Mouse (Mus musculus) R1 (cell line): ENCODE results near the gene Tspan11.

Experiments used
- DNase-seq: peaks from one replicate; pipeline ENCODE4 v3.0.0-alpha.2; 2018; ENCODE audit warnings: low read depth, low spot score

The Tspan11 gene

DNA sequence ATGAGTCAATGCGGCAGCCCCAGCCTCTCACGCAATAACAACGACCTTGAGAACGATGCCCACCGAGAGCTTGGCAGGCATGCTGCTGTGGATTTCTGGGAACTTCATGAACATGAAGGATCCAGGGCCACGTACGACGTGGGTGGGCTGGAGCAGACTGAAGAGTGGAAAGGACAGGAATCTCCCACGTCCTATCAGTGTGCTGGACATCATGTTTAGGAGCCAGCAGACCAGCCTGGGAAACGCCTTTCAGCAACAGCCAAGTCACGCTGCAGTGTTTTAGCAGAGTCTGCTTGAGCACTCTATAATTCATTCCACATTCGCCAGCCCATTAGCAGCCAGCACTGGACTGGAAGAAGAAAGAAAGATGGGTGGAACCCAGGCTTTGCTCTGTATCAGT is 10.4 kb upstream of the Tspan11 start:
- DNase-seq, result no peak

DNA sequence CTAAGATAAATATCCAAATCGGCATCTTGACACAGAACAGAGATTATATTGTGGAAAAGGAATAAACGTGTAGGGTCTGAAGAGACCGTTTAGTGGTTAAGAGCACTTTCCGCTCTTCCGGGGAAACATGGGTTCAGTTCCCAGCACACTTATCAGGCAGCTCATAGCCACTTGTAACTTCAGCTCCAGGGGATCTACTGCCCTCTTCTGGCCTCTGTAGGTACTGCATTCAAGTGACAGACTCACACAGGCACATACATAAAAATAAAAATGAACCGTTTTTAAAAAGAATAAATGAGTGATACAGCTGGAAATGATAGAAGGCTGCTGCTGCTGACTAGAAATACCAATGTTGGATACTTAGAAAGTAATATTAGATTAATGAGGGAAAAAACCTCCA is 7.9 kb upstream of the Tspan11 start:
- peak; percentile 56 for DNase-seq

DNA sequence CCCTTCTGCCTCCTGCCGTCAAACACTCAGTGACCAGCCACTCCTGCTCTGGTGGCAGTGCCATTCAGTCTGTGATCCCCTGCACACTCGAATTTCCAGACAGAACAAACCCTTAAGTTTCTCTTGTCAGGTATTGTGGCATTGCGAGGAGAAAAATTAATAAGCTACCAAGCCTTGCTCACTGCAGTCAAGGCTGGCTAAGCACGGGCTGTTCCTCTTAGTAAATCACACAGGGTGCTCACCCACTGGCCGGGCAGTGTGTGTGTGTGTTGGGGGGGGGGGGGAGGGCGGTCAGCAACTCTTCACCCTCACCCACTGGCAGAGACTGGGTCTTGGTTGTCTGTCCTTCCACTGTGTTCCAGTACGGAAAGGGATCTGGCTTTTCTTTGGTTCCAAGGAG is 473 bp upstream of the Tspan11 start:
- no peak for DNase-seq

DNA sequence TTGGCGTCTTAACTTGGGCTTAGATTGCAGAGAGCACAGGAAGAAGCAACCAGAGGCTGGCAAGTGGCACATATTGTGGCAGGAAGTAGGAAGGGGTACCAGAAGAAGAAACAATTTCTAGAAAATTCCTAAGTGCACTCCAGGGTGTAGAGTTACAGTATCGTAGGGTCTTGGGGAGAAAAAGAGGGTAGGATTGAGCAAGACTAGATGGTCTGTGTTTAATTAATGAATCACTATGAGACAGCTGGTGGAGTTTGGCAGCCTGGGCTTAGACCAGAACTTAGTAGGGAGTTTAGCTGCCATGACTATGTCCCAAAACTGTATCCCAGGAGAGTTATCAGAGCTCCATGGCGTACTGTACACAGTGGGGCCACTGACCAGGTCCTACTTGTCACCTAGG is 1.2 kb downstream of the Tspan11 start:
- no peak for DNase-seq

DNA sequence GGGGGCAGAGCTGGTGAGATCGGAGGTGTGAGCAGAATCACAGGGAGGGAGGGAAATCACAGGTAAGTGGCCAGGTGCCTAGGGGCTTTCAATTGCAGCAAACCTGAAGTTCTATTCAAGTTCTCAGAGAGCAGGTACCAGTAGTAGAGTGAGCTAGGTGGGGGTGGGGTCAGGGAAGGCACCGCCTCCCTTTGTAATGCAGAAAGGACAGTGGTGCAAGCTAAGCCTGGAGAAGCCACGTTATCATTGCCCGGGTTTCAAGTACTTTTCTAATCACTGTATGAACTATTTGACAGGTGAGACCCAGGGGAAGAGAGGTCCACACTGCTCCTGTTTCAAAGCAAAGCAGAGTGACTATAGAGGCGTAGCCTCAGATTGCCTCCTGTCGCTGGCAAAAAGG is 6.2 kb downstream of the Tspan11 start:
- peak; percentile 31 for DNase-seq

DNA sequence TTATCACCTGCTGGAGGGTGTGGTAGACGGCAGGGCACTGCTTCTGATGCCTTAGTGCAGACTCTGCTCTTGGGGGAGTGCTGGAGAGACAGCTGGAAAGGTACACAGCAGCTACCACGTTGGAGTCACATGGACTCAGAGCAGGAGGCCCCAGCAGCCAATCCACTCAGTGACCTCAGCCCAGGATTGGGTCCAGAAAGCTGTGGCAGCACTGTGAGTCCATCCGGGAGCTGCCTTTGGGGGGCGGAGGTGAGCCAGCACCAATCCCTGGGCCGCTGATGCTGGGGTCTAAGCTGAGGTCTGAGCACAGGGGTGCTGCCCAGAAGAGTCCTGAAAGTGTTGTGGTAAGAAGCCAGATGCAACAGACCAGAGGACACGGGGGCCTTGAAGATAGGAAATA is 7.6 kb downstream of the Tspan11 start:
- no peak for DNase-seq

DNA sequence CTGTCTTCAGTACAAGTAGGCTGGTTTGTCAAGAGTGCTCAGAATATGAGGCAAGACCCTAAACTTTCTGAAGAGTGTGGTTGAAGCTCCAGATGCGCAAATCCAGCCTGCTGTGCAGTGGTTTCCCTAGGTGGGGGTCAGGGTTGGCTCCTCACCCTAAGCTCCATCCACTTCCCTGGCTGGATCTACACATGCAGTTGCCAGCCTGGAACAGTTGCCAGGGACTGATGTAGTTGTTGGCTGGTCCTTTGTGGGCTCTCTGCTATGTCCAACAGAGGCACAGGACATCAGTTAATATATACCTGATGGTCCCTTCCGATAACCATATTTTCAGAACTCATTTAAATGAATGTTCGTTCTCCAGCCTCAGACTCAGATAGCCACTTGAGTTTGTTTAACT is 9.0 kb downstream of the Tspan11 start:
- DNase-seq, result no peak

DNA sequence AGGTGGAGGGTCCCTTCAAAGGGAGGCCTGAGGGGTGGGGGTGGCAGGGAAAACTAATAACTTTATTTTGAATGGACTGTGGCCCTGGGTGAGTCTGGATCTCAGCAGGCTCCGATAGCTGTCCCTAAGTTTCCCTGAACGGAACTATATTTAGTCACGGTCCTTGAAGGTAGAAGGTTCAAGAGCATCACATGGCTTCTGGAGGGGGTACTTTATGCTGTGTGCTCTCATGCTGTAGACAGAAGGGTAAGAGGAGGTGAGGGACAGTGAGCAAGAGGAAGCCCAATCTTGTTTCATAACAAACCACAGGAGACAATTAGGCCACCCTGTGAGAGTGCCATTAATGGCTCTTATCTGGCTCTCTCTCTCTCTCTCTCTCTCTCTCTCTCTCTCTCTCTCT is 10.0 kb downstream of the Tspan11 start:
- DNase-seq, result no peak

DNA sequence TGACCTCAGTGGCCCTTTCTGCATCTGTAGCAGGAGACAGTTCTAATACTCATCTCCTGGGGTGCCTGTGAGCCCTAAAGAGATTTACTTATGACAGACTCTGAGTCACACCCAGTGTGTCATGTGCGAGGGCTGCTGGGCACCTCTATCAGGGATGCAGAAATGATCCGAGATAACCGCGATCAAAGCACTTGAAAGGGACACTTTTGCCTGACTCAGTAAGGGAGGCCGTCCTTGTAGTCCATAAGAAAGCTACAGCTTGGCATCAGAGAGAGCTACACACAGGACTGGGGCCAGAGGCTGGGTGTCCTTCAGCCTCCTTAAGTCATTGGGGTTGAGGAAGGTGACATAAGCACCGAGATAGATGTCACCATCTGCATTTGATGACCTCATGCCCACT is 12.7 kb downstream of the Tspan11 start:
- DNase-seq, result no peak

DNA sequence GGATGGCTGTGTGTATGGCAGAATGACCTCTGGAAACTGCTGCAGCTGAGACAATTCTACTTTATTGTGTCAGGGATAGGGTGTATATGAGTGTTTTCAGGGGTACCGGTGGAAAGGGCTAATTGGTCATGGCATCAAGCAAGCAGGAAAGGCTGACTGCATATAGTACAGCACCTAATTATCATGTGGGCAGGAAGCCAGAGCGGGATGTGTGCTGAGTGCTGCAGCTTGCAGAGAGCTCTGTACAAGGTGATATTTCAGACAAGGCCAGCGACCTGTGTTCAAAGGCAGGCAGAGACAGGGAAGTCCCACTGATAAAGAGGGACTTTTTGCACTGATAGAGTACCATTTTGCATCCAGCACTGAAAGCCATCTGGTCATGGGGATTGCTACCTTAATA is 13.9 kb downstream of the Tspan11 start:
- no peak for DNase-seq

DNA sequence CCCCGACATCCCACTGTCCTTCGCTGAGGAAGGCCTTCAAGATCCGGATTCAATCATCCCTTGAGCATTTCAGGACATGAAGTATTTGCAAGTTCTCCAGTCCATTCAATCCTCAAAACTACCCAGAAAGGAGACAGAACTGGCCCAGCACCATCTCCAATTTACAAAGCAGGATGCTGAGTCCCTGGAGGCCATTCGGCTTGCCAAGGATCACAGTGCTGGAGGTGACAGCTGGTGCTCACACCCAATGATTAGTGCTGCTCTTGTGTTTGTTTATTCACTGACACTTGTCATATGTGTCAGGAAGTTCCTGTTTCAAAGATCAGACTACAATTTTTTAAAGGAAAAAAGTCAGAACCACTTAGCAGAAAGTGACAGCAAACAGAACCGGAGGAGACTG is 14.3 kb downstream of the Tspan11 start:
- DNase-seq, result no peak

DNA sequence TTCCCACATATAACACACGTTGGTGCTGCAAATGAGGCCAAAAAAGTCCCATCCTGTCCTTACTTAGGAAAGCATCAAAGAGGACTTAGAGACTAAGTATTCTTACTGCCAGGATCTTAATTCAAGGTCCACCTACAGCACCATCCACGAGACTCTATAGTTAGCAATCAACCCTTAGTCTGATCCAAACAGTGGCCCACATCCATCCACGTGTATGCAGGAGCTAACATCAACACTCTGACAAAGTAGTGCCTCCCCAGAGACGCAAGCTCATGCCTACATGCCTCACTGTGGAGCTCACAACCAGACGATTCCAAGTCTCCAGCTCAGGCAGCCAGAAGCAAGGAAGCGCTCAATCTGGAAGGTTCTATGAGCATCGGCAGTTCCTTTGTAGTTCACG is 15.2 kb downstream of the Tspan11 start:
- no peak for DNase-seq

DNA sequence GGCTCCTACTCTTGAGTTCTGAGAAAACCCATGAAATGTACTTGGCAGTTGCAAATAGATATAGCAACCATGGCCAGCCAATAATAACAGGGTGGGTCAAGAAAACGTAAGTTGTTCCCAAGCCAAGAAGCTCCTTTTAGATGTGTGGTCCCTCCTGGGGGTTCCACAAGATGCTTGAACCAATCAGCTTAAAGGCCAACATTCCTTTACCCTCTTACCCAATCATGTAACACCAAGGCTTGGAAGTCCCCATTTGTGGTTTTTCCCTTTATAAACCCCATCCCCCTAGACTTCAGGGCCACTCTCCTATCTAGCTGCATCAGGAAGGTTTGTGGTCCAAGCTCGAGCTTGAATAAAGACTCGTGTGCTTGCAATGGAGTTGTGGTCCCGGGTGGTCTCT is 23.2 kb downstream of the Tspan11 start:
- DNase-seq, result no peak

DNA sequence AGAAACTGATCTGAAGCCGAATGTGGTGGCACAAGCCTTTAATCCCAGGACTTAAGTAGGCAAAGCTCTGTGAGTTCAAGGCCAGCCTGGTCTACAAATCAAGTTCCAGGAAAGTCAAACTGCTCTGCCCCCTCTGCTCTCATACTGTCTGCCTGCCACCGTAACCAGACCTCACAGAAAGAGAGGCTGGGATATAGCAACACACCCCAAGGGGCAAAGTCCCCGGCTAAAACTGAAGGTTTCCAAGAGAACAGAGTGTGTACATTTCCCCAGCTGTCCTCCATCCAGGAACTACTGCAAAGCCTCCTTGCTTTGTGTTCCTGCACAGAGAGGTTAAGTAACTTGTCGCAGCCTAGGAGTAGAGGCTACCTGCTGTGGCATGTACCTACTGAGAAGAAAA is 24.3 kb downstream of the Tspan11 start:
- DNase-seq, result no peak

DNA sequence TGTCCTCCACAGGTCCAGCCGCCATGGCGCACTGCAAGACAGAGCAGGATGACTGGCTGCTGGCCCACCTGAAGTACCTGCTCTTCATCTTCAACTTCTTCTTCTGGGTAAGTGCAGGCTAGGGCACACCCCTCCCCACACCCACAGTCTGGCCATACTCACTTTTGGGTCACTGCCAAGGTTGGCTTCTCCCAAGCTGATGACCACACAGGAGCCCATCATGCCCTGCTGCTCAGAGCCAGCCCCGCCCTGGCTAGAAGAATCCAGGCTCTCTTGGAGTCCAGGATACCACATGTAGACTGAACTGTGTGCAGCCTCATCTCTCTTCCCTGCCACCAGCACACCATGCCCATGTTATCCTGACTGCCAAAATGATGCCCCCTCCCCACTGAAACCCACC is 25.5 kb downstream of the Tspan11 start:
- DNase-seq, result no peak

DNA sequence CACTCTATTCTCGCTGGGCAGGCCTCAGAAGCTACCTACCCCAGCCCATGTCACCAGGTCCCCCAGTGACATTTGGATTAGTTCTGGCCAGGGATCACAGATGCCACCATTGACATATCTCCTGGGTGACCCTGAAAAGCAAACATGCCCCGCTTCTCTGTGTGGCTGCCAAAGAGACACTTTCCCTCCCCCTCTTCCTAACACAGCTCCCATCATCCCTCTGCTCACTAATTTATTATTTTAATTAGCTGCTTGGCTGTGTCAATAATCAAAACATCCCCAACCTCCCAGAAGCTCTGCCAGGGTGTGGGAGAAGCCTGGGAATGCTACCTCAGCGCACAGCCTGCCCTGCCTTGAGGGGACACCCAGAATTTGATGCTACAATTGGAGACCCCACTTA is 29.6 kb downstream of the Tspan11 start:
- no peak for DNase-seq

DNA sequence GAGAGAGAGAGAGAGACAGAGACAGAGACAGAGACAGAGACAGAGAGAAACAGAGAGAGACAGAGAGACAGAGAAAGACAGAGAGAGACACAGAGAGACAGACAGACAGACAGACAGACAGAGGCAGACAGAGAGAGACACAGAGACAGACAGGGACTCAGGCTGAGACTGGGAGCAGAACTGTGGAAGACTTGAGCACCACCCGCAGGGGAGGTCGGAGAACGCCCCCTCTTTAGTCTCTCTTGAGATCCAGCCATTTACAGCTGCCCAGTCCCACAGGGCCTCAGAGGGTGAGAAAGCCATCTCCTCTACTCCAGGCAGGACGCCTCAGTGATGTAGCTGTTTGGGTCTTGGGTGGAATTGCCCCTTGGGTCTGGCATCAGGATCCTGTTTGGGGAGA is 30.3 kb downstream of the Tspan11 start:
- no peak for DNase-seq

DNA sequence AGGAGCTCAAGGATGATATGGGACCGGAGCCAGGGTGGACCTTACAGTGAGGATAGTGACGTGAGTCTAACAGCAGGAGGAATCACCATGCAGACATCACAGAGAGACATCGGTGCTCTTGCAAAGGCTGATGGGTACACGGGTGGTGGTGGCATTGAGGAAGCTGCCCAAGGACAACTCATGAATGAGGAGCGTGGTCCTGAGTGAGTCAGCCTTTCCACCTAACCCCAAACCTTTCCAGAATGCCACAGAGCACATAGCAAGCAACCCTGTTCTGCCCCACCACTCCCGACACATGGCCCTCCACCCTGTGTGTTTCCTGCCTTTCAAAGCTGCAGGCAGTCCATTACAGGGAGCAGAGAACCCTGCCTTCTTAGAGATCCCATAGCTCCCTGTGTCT is 32.1 kb downstream of the Tspan11 start:
- DNase-seq, result no peak

DNA sequence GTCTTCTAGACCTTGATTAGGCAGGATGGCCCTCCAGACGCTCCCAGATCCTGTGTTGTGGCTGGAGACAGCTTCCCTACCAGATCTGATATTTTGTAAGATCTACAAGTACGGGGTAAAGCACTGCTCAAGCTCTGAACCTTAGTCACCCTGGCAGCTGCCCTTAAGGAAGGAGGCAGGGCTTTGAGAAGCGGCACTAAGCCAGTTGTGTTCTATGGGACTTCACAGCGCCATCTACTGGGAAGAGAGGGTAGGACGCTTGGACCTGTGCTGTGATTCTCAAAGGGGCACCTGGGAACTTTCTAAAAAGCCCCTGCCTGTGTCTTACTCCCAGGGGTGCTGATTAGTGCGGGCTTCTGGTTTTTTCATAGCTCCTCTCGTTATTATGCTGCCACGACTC is 33.3 kb downstream of the Tspan11 start:
- peak; percentile 71 for DNase-seq

DNA sequence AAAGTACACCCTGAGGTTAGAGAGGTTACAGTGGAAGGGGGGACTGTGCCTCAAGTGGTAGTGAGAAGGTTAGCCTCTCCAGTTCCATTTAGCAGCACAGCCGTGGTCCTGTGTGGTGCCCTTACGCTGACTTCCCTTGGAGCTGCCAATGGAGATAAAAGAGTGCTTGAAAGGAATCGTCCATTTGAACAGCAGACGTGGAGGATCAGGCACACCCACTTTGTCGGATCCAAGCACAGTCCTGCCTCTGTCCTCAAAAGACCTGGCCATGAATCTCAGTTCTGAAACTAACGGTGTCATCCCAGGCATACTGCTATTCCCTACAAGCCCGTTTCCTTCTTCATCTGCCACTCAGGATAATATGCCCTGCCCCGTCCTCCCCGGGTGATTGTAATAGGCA is 34.6 kb downstream of the Tspan11 start:
- no peak for DNase-seq

DNA sequence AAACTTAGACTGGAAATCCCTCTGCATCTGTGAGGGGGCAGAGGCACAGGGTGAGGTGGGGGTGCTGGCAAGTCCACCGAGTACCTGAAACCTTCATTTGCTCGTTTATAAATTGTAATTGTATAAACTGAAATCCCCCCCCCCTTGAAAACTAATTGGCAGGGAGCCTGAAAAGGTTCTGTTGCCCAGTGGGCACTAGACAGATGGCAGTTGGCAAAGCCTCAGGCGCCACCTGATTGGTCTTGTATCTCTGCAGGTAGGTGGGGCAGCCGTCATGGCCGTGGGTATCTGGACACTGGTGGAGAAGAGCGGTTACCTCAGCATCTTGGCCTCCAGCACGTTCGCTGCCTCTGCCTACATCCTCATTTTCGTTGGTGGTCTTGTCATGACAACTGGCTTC is 35.9 kb downstream of the Tspan11 start:
- no peak for DNase-seq

DNA sequence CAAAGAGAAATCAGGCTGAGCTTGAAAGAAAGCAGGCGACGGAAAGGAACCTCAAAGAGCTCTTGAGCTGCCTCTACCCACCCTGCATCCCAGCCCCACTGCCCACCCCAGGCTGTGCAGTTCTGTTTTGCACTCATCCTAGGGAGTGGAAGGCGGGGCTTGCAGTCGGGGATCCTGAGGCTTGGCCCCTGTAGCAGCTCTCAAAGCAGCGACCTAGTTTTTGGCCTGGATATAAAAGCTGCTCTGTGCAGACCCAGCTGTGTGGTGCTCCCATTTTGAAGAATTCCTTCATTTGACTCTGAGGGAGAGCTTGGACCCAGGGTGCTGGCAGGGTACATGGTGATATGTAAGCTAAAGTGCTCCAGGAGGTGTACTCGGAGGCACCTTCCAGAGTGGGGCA is 37.4 kb downstream of the Tspan11 start:
- DNase-seq, result no peak

DNA sequence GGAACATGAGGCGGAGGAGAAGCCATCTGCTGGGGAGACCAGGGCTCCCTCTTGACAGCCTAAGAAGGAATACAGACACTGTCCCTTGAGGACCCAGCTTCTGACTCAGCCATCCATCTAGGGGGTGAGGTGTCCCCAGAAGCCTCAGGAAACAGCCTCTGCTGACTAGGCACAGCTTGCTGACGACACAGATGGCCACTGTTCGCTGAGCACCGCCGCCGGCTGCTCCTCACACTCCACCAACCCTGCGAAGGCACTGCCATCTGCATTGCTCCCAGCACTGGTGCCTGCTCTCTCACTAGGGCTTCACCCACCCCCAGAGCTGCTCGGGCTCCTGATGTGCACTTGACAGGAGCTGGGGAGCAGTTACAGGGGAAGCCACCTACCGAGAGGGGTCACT is 38.5 kb downstream of the Tspan11 start:
- no peak for DNase-seq

DNA sequence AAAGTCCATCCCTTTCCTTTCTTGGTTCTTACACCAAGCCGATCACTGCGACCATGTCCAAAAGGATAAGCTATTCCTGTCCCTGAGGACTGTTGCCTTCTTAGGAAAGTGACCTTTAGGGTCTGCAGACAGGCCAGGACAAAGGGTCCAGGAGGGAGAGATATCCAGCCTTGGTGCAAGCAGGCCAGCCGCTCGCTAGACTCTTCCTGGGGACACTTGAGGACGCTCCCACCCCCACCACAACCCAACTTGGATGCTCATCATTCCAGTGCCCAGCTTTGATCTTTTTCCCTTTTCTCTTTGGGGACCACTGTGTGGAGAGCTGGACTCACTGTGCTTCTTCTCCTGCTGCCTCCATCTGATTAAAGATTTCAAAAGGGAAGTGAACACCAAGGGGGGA is 41.3 kb downstream of the Tspan11 start:
- DNase-seq, result no peak

DNA sequence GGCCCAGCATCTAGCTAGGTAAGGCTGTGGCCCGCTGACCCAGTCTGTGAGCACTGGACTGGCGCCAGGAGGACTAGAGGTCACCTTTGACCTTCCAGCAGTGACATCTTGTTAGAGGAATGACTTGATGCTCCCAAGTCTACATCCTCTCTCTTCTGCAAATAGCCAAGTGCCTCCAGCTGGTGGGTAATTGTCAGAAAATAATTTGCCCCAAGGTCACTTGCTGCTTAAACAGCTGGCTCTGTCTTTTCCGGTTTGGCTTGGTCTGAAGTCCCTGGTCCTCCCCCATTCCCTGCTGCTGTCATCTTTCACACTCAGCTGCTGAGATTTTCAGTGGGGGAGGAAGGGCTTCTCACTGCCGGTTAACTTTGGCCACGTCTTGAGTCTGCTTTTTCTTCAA is 45.3 kb downstream of the Tspan11 start:
- DNase-seq, result no peak
